Mouse (Mus musculus): ENCODE data around the gene Cap2. TPM values are rescaled to one million over a fixed set of nuclear protein-coding genes. Genes with fewer than 3 reads are reported as not detected.

The Cap2 gene
- polyA plus RNA-seq, 1 experiment = 13.0 TPM

- TF ChIP-seq POLR2A (IDR thresholded peaks at IDR 0.05; ENCODE audit: borderline replicate concordance, extremely low read depth, insufficient read depth, insufficient read length, poor library complexity, severe bottlenecking) = no peak
- no peak for TF ChIP-seq CTCF (IDR thresholded peaks at IDR 0.05; ENCODE audit: borderline replicate concordance, extremely low read depth, insufficient read depth, insufficient read length)
- DNase-seq (ENCODE audit: low read depth) = no peak
These were observed 67.8 kb downstream of the Cap2 start for GRCm38 (mm10) chr13:46569469-46569868.

GRCm38 (mm10) chr13:46571141-46571592 lies 69.5 kb downstream of the Cap2 start:
- peak; percentile 92 for DNase-seq (ENCODE audit: low read depth)
- no peak for TF ChIP-seq POLR2A (IDR thresholded peaks at IDR 0.05; ENCODE audit: borderline replicate concordance, extremely low read depth, insufficient read depth, insufficient read length, poor library complexity, severe bottlenecking)
- TF ChIP-seq CTCF (IDR thresholded peaks at IDR 0.05; ENCODE audit: borderline replicate concordance, extremely low read depth, insufficient read depth, insufficient read length) = no peak

GRCm38 (mm10) chr13:46571961-46572647 lies 70.5 kb downstream of the Cap2 start:
- TF ChIP-seq POLR2A (IDR thresholded peaks at IDR 0.05; ENCODE audit: borderline replicate concordance, extremely low read depth, insufficient read depth, insufficient read length, poor library complexity, severe bottlenecking) (no peak), CTCF (IDR thresholded peaks at IDR 0.05; ENCODE audit: borderline replicate concordance, extremely low read depth, insufficient read depth, insufficient read length) (no peak)
- DNase-seq (ENCODE audit: low read depth) = peak; percentile 72

GRCm38 (mm10) chr13:46572648-46573163 lies 71.1 kb downstream of the Cap2 start:
- TF ChIP-seq POLR2A (IDR thresholded peaks at IDR 0.05; ENCODE audit: borderline replicate concordance, extremely low read depth, insufficient read depth, insufficient read length, poor library complexity, severe bottlenecking) (no peak), CTCF (IDR thresholded peaks at IDR 0.05; ENCODE audit: borderline replicate concordance, extremely low read depth, insufficient read depth, insufficient read length) (no peak)
- no peak for DNase-seq (ENCODE audit: low read depth)

GRCm38 (mm10) chr13:46574201-46574600 lies 72.6 kb downstream of the Cap2 start:
- no peak for DNase-seq (ENCODE audit: low read depth)
- no peak for TF ChIP-seq POLR2A (IDR thresholded peaks at IDR 0.05; ENCODE audit: borderline replicate concordance, extremely low read depth, insufficient read depth, insufficient read length, poor library complexity, severe bottlenecking)

GRCm38 (mm10) chr13:46574707-46575106 lies 73.1 kb downstream of the Cap2 start:
- peak; percentile 84 for DNase-seq (ENCODE audit: low read depth)
- TF ChIP-seq POLR2A (IDR thresholded peaks at IDR 0.05; ENCODE audit: borderline replicate concordance, extremely low read depth, insufficient read depth, insufficient read length, poor library complexity, severe bottlenecking) = no peak

GRCm38 (mm10) chr13:46584860-46585259 lies 83.2 kb downstream of the Cap2 start:
- DNase-seq (ENCODE audit: low read depth) = peak; percentile 72
- TF ChIP-seq POLR2A (IDR thresholded peaks at IDR 0.05; ENCODE audit: borderline replicate concordance, extremely low read depth, insufficient read depth, insufficient read length, poor library complexity, severe bottlenecking) = no peak
- TF ChIP-seq CTCF (IDR thresholded peaks at IDR 0.05; ENCODE audit: borderline replicate concordance, extremely low read depth, insufficient read depth, insufficient read length) = no peak

GRCm38 (mm10) chr13:46587717-46588289 lies 86.2 kb downstream of the Cap2 start:
- peak; percentile 37 for DNase-seq (ENCODE audit: low read depth)
- TF ChIP-seq CTCF (IDR thresholded peaks at IDR 0.05; ENCODE audit: borderline replicate concordance, extremely low read depth, insufficient read depth, insufficient read length) (no peak), POLR2A (IDR thresholded peaks at IDR 0.05; ENCODE audit: borderline replicate concordance, extremely low read depth, insufficient read depth, insufficient read length, poor library complexity, severe bottlenecking) (no peak)

- no peak for DNase-seq (ENCODE audit: low read depth)
- no peak for TF ChIP-seq POLR2A (IDR thresholded peaks at IDR 0.05; ENCODE audit: borderline replicate concordance, extremely low read depth, insufficient read depth, insufficient read length, poor library complexity, severe bottlenecking)
- TF ChIP-seq CTCF (IDR thresholded peaks at IDR 0.05; ENCODE audit: borderline replicate concordance, extremely low read depth, insufficient read depth, insufficient read length) = no peak
These were observed 87.0 kb downstream of the Cap2 start for GRCm38 (mm10) chr13:46588606-46589005.

- no peak for DNase-seq (ENCODE audit: low read depth)
- TF ChIP-seq CTCF (IDR thresholded peaks at IDR 0.05; ENCODE audit: borderline replicate concordance, extremely low read depth, insufficient read depth, insufficient read length) = no peak
- TF ChIP-seq POLR2A (IDR thresholded peaks at IDR 0.05; ENCODE audit: borderline replicate concordance, extremely low read depth, insufficient read depth, insufficient read length, poor library complexity, severe bottlenecking) = no peak
These were observed 89.2 kb downstream of the Cap2 start for GRCm38 (mm10) chr13:46590885-46591284.

GRCm38 (mm10) chr13:46600694-46601093 lies 99.0 kb downstream of the Cap2 start:
- TF ChIP-seq POLR2A (IDR thresholded peaks at IDR 0.05; ENCODE audit: borderline replicate concordance, extremely low read depth, insufficient read depth, insufficient read length, poor library complexity, severe bottlenecking) (no peak), CTCF (IDR thresholded peaks at IDR 0.05; ENCODE audit: borderline replicate concordance, extremely low read depth, insufficient read depth, insufficient read length) (no peak)
- no peak for DNase-seq (ENCODE audit: low read depth)

- DNase-seq (ENCODE audit: low read depth) = peak; percentile 69
- no peak for TF ChIP-seq POLR2A (IDR thresholded peaks at IDR 0.05; ENCODE audit: borderline replicate concordance, extremely low read depth, insufficient read depth, insufficient read length, poor library complexity, severe bottlenecking)
- no peak for TF ChIP-seq CTCF (IDR thresholded peaks at IDR 0.05; ENCODE audit: borderline replicate concordance, extremely low read depth, insufficient read depth, insufficient read length)
These were observed 99.7 kb downstream of the Cap2 start for GRCm38 (mm10) chr13:46601386-46601785.
